Mouse (Mus musculus) cerebellum, adult 8-10 months (tissue): ENCODE measurements at regions not wholly inside any gene's neighbourhood (a gene's known extent, or its start where the extent isn't known, plus 50 kb on each side); places are given as distances from the start of the nearest gene placed in this dataset.
A peak's percentile ranks its signal among the peaks of the same experiment; 100 is the strongest.
"Not testable (repeated sequence)": the region's sequence is repeated elsewhere in the genome, so short reads cannot be mapped to it uniquely, and the experiment has no call there.

Experiments
- DNase-seq: peaks from one replicate; pipeline ENCODE4 v3.0.0; 2022

DNA sequence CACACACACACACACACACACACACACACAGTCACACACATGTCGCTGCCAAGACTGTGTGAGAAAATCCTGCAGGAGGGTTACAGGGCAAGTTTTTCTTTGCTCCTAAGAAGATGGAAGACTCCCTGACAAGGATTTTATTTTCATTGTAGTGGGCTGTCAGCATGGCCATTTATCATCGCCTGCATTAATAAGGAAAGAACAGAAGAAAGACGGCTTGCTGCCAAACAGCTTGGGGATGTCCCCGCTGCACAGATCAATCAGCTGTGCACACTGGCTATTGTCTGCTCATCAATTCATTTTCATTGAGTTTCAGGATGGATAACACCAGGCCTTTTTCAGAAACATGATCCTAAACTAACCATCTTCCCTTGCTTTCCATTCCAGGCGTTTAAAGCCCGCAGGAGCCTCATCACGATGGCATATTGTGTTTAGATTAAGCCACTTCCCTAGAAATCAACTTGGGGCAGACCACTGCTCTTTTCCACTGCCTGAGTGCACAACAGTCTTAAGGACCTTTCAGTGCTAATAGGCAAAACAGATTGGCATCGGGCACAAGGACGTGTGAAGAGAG is 213.1 kb upstream of the Crbn start:
- DNase-seq = no peak

- peak; percentile 30 for DNase-seq
Measured at GRCm38 (mm10) chr6:107019126-107019525, 219.2 kb upstream of the Crbn start.

DNA sequence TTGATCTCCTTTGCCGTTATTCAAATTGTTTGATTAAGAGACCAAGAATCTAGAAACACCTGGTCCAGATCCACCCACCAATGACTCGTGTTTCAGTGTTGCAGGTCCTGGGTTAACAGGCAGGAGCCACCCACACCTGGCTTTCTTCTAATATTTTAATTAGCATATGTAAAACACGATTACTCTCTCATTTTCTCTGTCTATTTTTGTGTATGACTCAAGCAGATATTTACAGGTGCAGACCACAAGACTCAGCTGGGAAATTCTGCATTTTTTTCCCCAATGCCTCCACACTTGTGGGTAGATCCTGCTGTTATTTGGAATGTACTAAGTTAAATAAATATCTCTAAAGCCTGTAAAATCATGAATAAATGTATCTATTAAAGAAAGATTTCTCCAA is 245.3 kb upstream of the Crbn start:
- DNase-seq = no peak

- DNase-seq = peak; percentile 44
Measured at GRCm38 (mm10) chr6:107051604-107052003, 251.7 kb upstream of the Crbn start.

GRCm38 (mm10) chr6:107052180-107052579 is 252.3 kb upstream of the Crbn start:
- no peak for DNase-seq

- DNase-seq = no peak
Measured at GRCm38 (mm10) chr6:107059001-107059765, 259.3 kb upstream of the Crbn start.

DNA sequence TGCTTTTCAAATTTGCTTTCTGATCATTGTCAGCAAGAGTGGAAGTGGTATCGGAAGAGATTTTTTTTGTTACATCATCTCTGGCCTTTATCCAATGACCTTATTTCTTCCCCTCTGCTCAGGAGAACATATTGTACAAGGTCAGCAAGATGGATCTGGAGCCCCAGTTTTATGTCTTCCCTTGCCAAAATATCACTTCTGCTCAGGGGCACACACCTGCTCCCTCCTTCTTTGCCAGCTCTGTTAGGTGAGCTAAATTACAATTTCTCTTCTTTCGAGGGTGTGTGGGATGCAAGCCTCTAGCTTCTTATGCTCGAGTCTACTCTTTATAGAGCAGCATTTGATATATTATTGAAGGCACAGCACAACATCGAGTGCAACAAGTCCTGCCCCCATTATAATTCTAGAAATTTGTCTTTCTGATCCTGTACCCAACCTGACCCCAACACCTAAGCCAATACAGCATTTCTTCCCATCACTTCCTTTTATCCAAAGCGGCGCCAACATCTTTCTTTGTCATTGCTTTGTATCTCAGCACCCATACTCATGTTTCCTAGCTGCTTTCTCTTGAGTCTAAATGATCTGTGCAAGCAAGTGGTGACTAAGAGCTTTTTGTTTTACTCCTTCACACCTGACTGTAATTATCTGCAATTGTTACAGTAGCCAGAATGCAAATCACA is 263.1 kb upstream of the Crbn start:
- peak; percentile 73 for DNase-seq

GRCm38 (mm10) chr6:107070441-107070840 is 270.6 kb upstream of the Crbn start:
- DNase-seq = peak; percentile 15

DNA sequence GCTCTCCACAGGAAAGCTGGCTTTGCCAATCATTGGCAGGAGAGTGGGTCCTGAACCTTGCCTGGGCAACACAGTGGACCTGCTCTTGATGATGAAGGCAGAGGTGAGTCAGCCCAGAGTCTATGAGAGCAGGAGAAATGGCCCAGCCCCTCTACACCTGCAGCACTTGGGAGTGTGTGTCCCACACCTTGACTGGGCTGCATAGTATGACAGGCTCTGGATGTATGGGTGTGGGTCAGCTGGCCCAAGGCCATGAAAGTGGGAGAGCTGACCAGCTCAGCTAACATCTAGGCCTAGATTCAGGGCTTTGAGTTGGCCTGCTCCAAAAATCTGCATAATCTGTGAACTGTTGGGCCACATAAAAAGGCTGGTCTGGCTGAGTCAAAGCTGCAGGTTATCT is 292.7 kb upstream of the Crbn start:
- DNase-seq = no peak

DNA sequence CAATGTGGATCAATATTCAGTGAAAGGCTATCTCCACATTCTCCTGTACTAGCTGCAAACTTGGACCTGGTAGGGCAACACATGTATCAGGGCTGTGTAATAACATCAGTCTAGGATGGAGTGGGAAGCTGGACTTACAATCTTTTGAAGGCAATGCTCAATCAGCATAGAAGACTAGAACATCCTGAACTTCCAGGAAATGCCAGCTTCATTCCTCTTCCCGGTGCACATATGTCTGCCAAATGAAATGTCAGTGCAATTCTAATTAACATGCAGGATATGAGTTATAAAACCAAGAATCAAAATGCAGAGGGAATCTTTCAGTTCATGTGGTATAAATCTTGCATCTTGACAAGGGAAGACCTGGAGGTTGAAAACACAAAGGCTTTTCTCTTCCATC is 328.8 kb upstream of the Crbn start:
- no peak for DNase-seq

DNA sequence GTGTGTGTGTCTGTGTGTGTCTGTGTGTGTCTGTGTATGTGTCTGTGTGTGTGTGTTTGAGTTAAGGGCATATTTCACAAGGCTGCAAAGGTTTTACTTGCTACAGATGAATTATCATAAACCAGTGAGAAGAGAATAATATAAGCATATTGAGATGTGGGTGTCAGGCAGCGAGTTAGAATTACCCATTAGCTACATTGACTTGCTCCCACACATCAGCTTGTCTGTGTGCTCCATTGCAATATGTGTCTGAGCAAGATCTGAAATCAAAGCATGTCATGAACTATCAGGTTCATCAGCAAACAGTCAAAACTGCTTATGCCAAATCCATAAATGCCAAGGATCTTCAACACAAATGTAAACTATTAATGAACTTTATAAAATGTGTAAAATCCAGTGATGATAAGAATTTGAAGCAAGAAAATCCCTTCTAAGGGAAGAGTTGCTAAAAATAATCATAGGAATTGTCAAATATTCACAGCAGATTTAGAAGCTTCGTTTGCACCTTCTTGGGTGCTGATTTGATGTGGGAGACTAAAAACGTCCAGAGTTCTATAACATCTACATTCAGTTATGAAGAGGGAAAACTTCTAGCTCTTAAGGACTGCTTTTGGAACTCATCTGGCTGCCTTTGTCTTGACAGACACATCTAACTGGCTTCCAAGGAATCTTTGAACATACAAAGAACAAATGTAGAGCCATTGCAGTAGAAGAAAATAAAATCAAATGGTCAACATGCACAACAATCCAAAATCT is 361.7 kb upstream of the Lrrn1 start:
- DNase-seq = no peak

GRCm38 (mm10) chr6:107218309-107218708 is 311.3 kb upstream of the Lrrn1 start:
- no peak for DNase-seq

GRCm38 (mm10) chr6:107218721-107219120 is 310.8 kb upstream of the Lrrn1 start:
- no peak for DNase-seq

- no peak for DNase-seq
Measured at GRCm38 (mm10) chr6:107222602-107223001, 307.0 kb upstream of the Lrrn1 start.

GRCm38 (mm10) chr6:107229843-107230242 is 299.7 kb upstream of the Lrrn1 start:
- not testable (repeated sequence) for DNase-seq

DNA sequence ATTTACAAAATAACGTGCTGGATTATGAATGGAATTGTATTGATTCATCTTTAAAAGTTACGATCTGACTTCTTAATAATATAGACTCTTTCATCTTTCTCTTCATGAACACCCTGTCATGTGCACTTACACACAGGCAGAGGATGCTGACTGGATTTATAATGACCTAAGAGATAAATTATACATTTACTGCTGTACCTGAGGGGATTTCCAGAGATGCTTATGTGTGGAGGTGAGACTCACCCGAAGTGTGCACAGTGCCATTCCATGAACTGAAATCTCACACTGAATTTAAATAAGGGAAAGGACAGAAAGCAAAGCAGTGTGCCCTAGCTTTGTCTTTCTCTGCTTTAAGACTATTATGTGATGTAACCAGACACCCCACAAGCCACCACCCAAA is 291.9 kb upstream of the Lrrn1 start:
- DNase-seq = no peak

- no peak for DNase-seq
Measured at GRCm38 (mm10) chr6:107243981-107244380, 285.6 kb upstream of the Lrrn1 start.

DNA sequence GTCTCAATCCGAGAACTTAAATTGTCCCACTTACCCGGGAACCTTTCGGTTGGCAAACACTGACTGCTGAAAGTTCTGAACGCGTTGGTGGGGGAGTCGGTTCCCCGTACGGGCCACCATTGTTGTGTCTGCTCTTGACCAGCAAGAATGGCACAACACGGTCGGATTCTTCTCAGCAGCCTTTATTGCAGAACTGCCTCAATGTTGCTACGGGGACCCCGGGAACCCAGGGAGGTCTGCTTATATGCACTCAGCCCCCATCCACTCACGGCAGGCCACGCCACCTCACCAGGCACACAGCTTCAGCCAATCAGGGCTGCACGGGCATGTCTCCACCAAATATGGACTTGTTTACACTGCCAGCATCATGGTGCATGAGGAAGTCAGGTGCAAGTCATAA is 249.2 kb upstream of the Lrrn1 start:
- no peak for DNase-seq

GRCm38 (mm10) chr6:107290850-107291249 is 238.7 kb upstream of the Lrrn1 start:
- DNase-seq = peak; percentile 61

- no peak for DNase-seq
Measured at GRCm38 (mm10) chr6:107303676-107304369, 225.7 kb upstream of the Lrrn1 start.

DNA sequence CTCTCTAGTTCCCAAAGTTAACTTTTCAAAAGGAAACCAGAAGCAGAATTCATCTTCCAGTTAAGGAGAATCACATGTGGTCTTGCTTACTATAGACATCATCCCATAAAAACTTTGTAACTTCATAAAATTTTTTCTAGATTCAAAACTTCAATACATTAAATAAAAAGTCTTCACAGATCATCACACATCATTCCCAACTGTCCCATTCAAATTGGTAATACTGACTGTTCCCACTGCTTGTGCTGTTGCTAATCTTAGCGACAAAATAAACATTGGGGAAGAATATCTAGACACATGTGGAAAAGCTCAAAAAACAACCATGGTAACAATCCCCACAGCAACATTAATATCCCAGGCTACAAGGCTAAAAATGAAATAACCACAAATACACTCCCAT is 210.0 kb upstream of the Lrrn1 start:
- DNase-seq = no peak

GRCm38 (mm10) chr6:107350503-107350902 is 179.1 kb upstream of the Lrrn1 start:
- no peak for DNase-seq

- no peak for DNase-seq
Measured at GRCm38 (mm10) chr6:107375274-107375673, 154.3 kb upstream of the Lrrn1 start.
